Mouse (Mus musculus) erythroblast, embryonic 14.5 days (primary cell): Measurements from ENCODE around the gene Serpina1f.

Experiments
- GATA1 ChIP-seq: IDR thresholded peaks from 2 replicates; pipeline ENCODE4 v1.6.1; 2012; ENCODE audit warnings: low read length, inconsistent platforms, mixed read lengths
- TAL1 ChIP-seq: IDR thresholded peaks from 3 replicates; pipeline ENCODE4 v1.6.1; 2012; ENCODE audit warnings: low read length, inconsistent platforms, mixed read lengths

GRCm38 (mm10) chr12:103670344-103670743 lies 25.0 kb downstream of the Serpina1f start:
- no peak for TF ChIP-seq TAL1
- TF ChIP-seq GATA1 = no peak
